ENCODE assay signal across 20 mouse cellular contexts in the genomic region with DNA sequence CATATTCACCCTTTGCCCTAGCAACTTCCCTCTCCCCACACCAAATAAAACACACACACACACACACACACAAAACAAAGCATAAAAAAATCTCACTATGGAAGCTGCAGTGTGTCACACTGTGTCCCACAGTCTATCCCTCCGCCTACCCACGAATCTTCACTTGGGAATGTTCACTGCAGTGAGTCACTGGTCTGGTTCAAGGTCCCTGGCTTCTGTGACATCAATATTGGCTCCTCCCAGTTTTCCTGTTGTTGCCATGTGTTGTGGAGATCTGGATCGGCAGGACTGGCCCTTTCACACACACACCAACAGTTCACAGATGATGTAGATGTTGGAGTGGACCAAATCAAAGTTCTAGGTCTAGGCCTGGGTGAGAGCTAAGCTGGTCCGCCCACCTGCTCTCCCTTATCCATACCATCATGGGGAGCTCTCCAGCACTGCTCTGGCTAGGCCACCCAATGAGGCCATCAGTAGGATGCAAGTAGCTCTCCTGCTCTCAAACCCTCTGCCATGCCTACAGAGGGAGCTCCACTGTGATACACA. TPM values are rescaled to one million over a fixed set of nuclear protein-coding genes. Genes with fewer than 3 reads are reported as not detected.
A peak's percentile ranks its signal among the peaks of the same experiment; 100 is the strongest.
DNase-seq lines count a peak whose midpoint lies in the region; ATAC-seq lines count a peak whose summit lies in the region.
"Had no signal": no experiment of that assay in that cellular context is flagged by ENCODE, and none has a peak within 500 bp of the region (broad histone marks: within the 10 kb centered on the region; RNA-seq: fewer than 3 reads in every experiment).

No protein-coding gene starts in this region.

- H3K9ac ChIP-seq in kidney, embryonic 14.5 days (ENCODE audit: low read depth, low read length) = no peak overlapping the region
- no peak overlapping the region for H3K9ac ChIP-seq in liver, embryonic 13.5 days
- no peak overlapping the region for H3K9ac ChIP-seq in forebrain, embryonic 14.5 days (ENCODE audit: low read length)
- H3K9ac ChIP-seq: embryonic facial prominence, embryonic 12.5 days; liver, embryonic 15.5 days; midbrain, embryonic 12.5 days had no signal

- H3K9me3 ChIP-seq in kidney, embryonic 14.5 days (ENCODE audit: control insufficient read depth, low read length) = peaks cover 9% of the 10 kb centered on the region
- 0 out of 2 replicates have a peak, but pooled peaks cover 11% of the 10 kb centered on the region for H3K9me3 ChIP-seq in liver, embryonic 13.5 days (replicated peaks)
- H3K9me3 ChIP-seq in forebrain, embryonic 14.5 days (replicated peaks; ENCODE audit: control insufficient read depth, low read length) = peaks cover 4% of the 10 kb centered on the region; the same call in 1 of the 2 replicates
- H3K9me3 ChIP-seq: liver, embryonic 15.5 days had no signal

- no peaks in the 10 kb centered on the region for H3K36me3 ChIP-seq in kidney, embryonic 14.5 days (ENCODE audit: control insufficient read depth, insufficient read depth, low read length)
- H3K36me3 ChIP-seq in liver, embryonic 13.5 days = no peaks in the 10 kb centered on the region
- H3K36me3 ChIP-seq in forebrain, embryonic 14.5 days (ENCODE audit: control insufficient read depth, insufficient read depth, low read length) = no peaks in the 10 kb centered on the region
- H3K36me3 ChIP-seq: embryonic facial prominence, embryonic 12.5 days; liver, embryonic 15.5 days; midbrain, embryonic 12.5 days had no signal

- no peak overlapping the region for H3K27ac ChIP-seq in kidney, embryonic 14.5 days (ENCODE audit: low read depth, low read length)
- H3K27ac ChIP-seq in liver, embryonic 13.5 days = no peak overlapping the region
- no peak overlapping the region for H3K27ac ChIP-seq in forebrain, embryonic 14.5 days (ENCODE audit: low read depth, low read length)
- H3K27ac ChIP-seq: embryonic facial prominence, embryonic 12.5 days; liver, embryonic 15.5 days had no signal

- H3K4me2 ChIP-seq in kidney, embryonic 14.5 days (replicated peaks; ENCODE audit: low read depth, low read length) = no peak overlapping the region
- no peak overlapping the region for H3K4me2 ChIP-seq in liver, embryonic 13.5 days
- no peak overlapping the region for H3K4me2 ChIP-seq in forebrain, embryonic 14.5 days (ENCODE audit: low read length)
- H3K4me2 ChIP-seq: embryonic facial prominence, embryonic 12.5 days; liver, embryonic 15.5 days; midbrain, embryonic 12.5 days had no signal

- no peak for DNase-seq in kidney, adult 9 months
- DNase-seq in MN1 (ENCODE audit: low spot score) = peak; percentile 59
- DNase-seq in adrenal gland, postnatal 14 days = peak; percentile 80
- DNase-seq in liver, embryonic 13.5 days = no peak
- DNase-seq in layer of hippocampus, adult 8-10 months (ENCODE audit: low spot score in 2 of 2) = no peak
- DNase-seq in forebrain, embryonic 14.5 days (ENCODE audit: low spot score) = no peak
- DNase-seq in layer of hippocampus, adult 9-11 months = no peak
- DNase-seq: cerebellum, adult 18-20 months; kidney, adult 2 months; lung, postnatal 36 days; right cerebral cortex, postnatal 25 days had no signal

- no peaks in the 10 kb centered on the region; the same call in 1 of the 2 replicates for H3K4me1 ChIP-seq in kidney, embryonic 14.5 days (ENCODE audit: control insufficient read depth, insufficient read depth, low read length)
- H3K4me1 ChIP-seq in liver, embryonic 13.5 days (replicated peaks) = peaks cover 22% of the 10 kb centered on the region
- H3K4me1 ChIP-seq in forebrain, embryonic 14.5 days (ENCODE audit: control insufficient read depth, insufficient read depth, low read length) = peaks cover 6% of the 10 kb centered on the region
- H3K4me1 ChIP-seq: embryonic facial prominence, embryonic 12.5 days had no signal

- peak; percentile 41; the same call in 1 of the 2 replicates for ATAC-seq in kidney, embryonic 14.5 days (ENCODE audit: low FRiP score, low TSS enrichment)
- 0 out of 2 replicates have a peak, but pooled peaks have one; percentile 33 for ATAC-seq in liver, embryonic 13.5 days (ENCODE audit: low read depth)
- no peak for ATAC-seq in forebrain, embryonic 14.5 days

- no peak overlapping the region for H3K4me3 ChIP-seq in kidney, embryonic 14.5 days (ENCODE audit: low read length)
- H3K4me3 ChIP-seq in liver, embryonic 13.5 days (replicated peaks) = no peak overlapping the region
- H3K4me3 ChIP-seq in forebrain, embryonic 14.5 days (ENCODE audit: low read depth, low read length) = no peak overlapping the region
- H3K4me3 ChIP-seq: embryonic facial prominence, embryonic 12.5 days; liver, embryonic 15.5 days; midbrain, embryonic 12.5 days had no signal

- H3K27me3 ChIP-seq in kidney, embryonic 14.5 days (ENCODE audit: control insufficient read depth, insufficient read depth, low read length) = 0 out of 2 replicates have a peak, but pooled peaks cover 5% of the 10 kb centered on the region
- peaks cover 21% of the 10 kb centered on the region for H3K27me3 ChIP-seq in liver, embryonic 13.5 days
- no peaks in the 10 kb centered on the region for H3K27me3 ChIP-seq in forebrain, embryonic 14.5 days (replicated peaks; ENCODE audit: control insufficient read depth, insufficient read depth, low read length)

- WGBS in kidney, embryonic 14.5 days = 67% methylated on average over 4 of the region's 4 CpGs
- WGBS in liver, embryonic 13.5 days (ENCODE audit: insufficient replicate concordance) = 58% methylated on average over 4 of the region's 4 CpGs
- 76% methylated on average over 4 of the region's 4 CpGs for WGBS in forebrain, embryonic 14.5 days

RNA-seq across cellular contexts. Expression of a gene that starts 4.8 kb away (rescaled TPM):
- 0.21 and 0.23 TPM in 2 replicates for polyA plus RNA-seq in kidney, embryonic 14.5 days (2014; fragmentation: Nextera tagmentation; extraction: Ambion mirVana)
- total RNA-seq in adrenal gland, postnatal 14 days (2021) = 0.56 and 0.98 TPM in 2 replicates
- not detected in 2 replicates for polyA plus RNA-seq in liver, embryonic 13.5 days (2015; fragmentation: Nextera tagmentation; extraction: Ambion mirVana)
- 10 to 100 TPM; 25.8 to 31.9 (median 27.1) TPM for total RNA-seq in layer of hippocampus, adult 8-10 months (2022)
- polyA plus RNA-seq in forebrain, embryonic 14.5 days (2014; fragmentation: Nextera tagmentation; extraction: Ambion mirVana) = 0.64 and 0.91 TPM in 2 replicates
- total RNA-seq: common myeloid progenitor, adult 5-6 weeks had no signal
- polyA plus RNA-seq: C2C12; embryonic facial prominence, embryonic 12.5 days; gonadal fat pad, adult 2 months; heart, embryonic 16.5 days; liver, embryonic 15.5 days had no signal

RNA-seq across cellular contexts. Expression of a gene that starts 18.0 kb away (rescaled TPM):
- polyA plus RNA-seq in kidney, embryonic 14.5 days (2014; fragmentation: Nextera tagmentation; extraction: Ambion mirVana) = 26.0 and 31.9 TPM in 2 replicates
- 53.4 and 69.2 TPM in 2 replicates for total RNA-seq in adrenal gland, postnatal 14 days (2021)
- 3.6 and 4.5 TPM in 2 replicates for polyA plus RNA-seq in liver, embryonic 13.5 days (2015; fragmentation: Nextera tagmentation; extraction: Ambion mirVana)
- 1 to 10 TPM; 2.1 to 3.4 (median 3.0) TPM for total RNA-seq in layer of hippocampus, adult 8-10 months (2022)
- 7.8 and 8.6 TPM in 2 replicates for polyA plus RNA-seq in forebrain, embryonic 14.5 days (2014; fragmentation: Nextera tagmentation; extraction: Ambion mirVana)

RNA-seq across cellular contexts. Expression of a gene that starts 23.3 kb away (rescaled TPM):
- polyA plus RNA-seq in kidney, embryonic 14.5 days (2014; fragmentation: Nextera tagmentation; extraction: Ambion mirVana) = 6.1 and 7.6 TPM in 2 replicates
- total RNA-seq in adrenal gland, postnatal 14 days (2021) = 9.0 and 44.5 TPM in 2 replicates
- 75.2 and 81.2 TPM in 2 replicates for polyA plus RNA-seq in liver, embryonic 13.5 days (2015; fragmentation: Nextera tagmentation; extraction: Ambion mirVana)
- total RNA-seq in layer of hippocampus, adult 8-10 months (2022) = 10 to 100 TPM in 1 of 4 experiments, 1 to 10 TPM in 3; 1.5 to 21.5 (median 4.6) TPM
- 3.5 and 5.9 TPM in 2 replicates for polyA plus RNA-seq in forebrain, embryonic 14.5 days (2014; fragmentation: Nextera tagmentation; extraction: Ambion mirVana)
- polyA plus RNA-seq: C2C12 had no signal

RNA-seq across cellular contexts. Expression of a gene that starts 47.6 kb away (rescaled TPM):
- 2.6 and 3.5 TPM in 2 replicates for polyA plus RNA-seq in kidney, embryonic 14.5 days (2014; fragmentation: Nextera tagmentation; extraction: Ambion mirVana)
- total RNA-seq in adrenal gland, postnatal 14 days (2021) = 4.6 and 12.8 TPM in 2 replicates
- 11.9 and 12.5 TPM in 2 replicates for polyA plus RNA-seq in liver, embryonic 13.5 days (2015; fragmentation: Nextera tagmentation; extraction: Ambion mirVana)
- 10 to 100 TPM; 21.5 to 50.0 (median 36.0) TPM for total RNA-seq in layer of hippocampus, adult 8-10 months (2022)
- polyA plus RNA-seq in forebrain, embryonic 14.5 days (2014; fragmentation: Nextera tagmentation; extraction: Ambion mirVana) = 2.4 and 2.7 TPM in 2 replicates

RNA-seq across cellular contexts. Expression of a gene that starts 54.2 kb away (rescaled TPM):
- polyA plus RNA-seq in kidney, embryonic 14.5 days (2014; fragmentation: Nextera tagmentation; extraction: Ambion mirVana) = 0.07 and 0.60 TPM in 2 replicates
- total RNA-seq in adrenal gland, postnatal 14 days (2021) = 0.41 and 4.2 TPM in 2 replicates
- polyA plus RNA-seq in liver, embryonic 13.5 days (2015; fragmentation: Nextera tagmentation; extraction: Ambion mirVana) = 0.23 and 0.35 TPM in 2 replicates
- under 1 TPM; 0.12 to 0.50 (median 0.30) TPM for total RNA-seq in layer of hippocampus, adult 8-10 months (2022)
- 0.05 TPM in 1 of 2 replicates, not detected in the other for polyA plus RNA-seq in forebrain, embryonic 14.5 days (2014; fragmentation: Nextera tagmentation; extraction: Ambion mirVana)
- polyA plus RNA-seq: hindbrain, embryonic 11.5 days; midbrain, embryonic 12.5 days had no signal

Comparison
In these comparisons a context has a peak if more than half of its experiments do, and no peak if none do; other contexts are left out.
1. DNase-seq: peak in MN1 (single experiment) and adrenal gland, postnatal 14 days (single experiment); none in kidney, adult 9 months (single experiment), liver, embryonic 13.5 days (single experiment), layer of hippocampus, adult 8-10 months (0 of 2), forebrain, embryonic 14.5 days (single experiment) and layer of hippocampus, adult 9-11 months (single experiment).